Mouse (Mus musculus): Measurements from ENCODE around the gene Pgam2. TPM values are rescaled to one million over a fixed set of nuclear protein-coding genes. Genes with fewer than 3 reads are reported as not detected.
"Not testable (repeated sequence)": the region's sequence is repeated elsewhere in the genome, so short reads cannot be mapped to it uniquely, and the experiment has no call there.

Gene Pgam2
- polyA plus RNA-seq, 1 experiment from 2014 or later: 18.2 TPM

DNA sequence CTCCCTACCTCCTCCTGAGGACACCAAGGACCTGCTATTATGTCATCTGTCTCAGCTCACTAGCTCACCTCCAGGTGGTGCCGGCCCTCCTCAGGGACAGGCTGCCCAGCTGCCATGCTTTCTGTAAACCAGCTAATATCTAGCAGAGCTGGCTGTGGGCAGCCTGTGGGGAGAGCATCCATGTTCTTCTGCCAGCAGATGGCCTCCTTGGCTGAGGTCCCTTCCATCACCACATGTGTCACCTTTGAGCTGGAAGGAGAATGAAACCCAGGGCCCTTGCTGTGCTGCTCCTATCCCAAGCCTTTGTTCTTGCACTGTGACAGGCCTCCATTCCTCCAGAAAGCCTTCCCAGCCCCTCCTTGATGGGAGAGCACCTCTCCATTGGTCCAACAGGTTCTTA is 32.6 kb upstream of the Pgam2 start:
- no peaks in the 10 kb centered on the region for H3K27me3 ChIP-seq
- H3K9me3 ChIP-seq: no peaks in the 10 kb centered on the region
- peaks cover 8% of the 10 kb centered on the region for H3K4me1 ChIP-seq
- H3K4me3 ChIP-seq: no peak overlapping the region
- H3K36me3 ChIP-seq: peaks cover 27% of the 10 kb centered on the region
- 62% methylated on average over 1 of the region's 1 CpGs for WGBS
- no peak for ATAC-seq (ENCODE audit: insufficient number of reproducible peaks, insufficient read depth, low FRiP score, low TSS enrichment)
- no peak overlapping the region for H3K4me2 ChIP-seq (replicated peaks)
- H3K27ac ChIP-seq: no peak overlapping the region
- no peak overlapping the region for H3K9ac ChIP-seq

DNA sequence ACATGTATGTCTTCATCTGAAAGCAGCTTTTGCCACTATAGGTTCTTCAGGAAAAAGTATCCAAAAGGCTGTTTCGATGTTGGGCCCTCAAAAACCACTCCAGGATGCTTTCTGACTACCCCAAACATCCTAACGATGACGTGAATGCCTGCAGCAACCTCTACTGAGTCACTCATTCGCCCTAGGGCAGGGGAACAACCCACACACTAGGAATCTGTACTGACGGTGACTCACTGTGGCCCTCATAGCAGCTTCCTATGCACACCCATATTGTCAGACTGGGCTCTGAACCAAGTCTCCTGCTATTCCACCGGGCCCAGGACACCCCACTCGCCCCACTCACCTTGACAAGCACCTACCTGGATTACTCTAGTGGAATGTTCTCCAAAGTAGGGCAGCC is 31.5 kb upstream of the Pgam2 start:
- H3K4me1 ChIP-seq: peaks cover 8% of the 10 kb centered on the region
- no peaks in the 10 kb centered on the region for H3K9me3 ChIP-seq
- no peak for ATAC-seq (ENCODE audit: insufficient number of reproducible peaks, insufficient read depth, low FRiP score, low TSS enrichment)
- H3K27ac ChIP-seq: no peak overlapping the region
- peaks cover 31% of the 10 kb centered on the region for H3K36me3 ChIP-seq
- no peak overlapping the region for H3K4me2 ChIP-seq (replicated peaks)
- H3K9ac ChIP-seq: no peak overlapping the region
- H3K4me3 ChIP-seq: no peak overlapping the region
- WGBS: 85% methylated on average over 7 of the region's 7 CpGs
- no peaks in the 10 kb centered on the region for H3K27me3 ChIP-seq

GRCm38 (mm10) chr11:5834506-5834905 is 31.0 kb upstream of the Pgam2 start:
- Histone ChIP-seq H3K4me1 (peaks cover 8% of the 10 kb centered on the region), H3K27ac (no peak overlapping the region), H3K27me3 (no peaks in the 10 kb centered on the region), H3K9me3 (no peaks in the 10 kb centered on the region), H3K9ac (no peak overlapping the region), H3K36me3 (peaks cover 36% of the 10 kb centered on the region), H3K4me2 (replicated peaks) (no peak overlapping the region), H3K4me3 (no peak overlapping the region)
- ATAC-seq (ENCODE audit: insufficient number of reproducible peaks, insufficient read depth, low FRiP score, low TSS enrichment): no peak
- 70% methylated on average over 9 of the region's 9 CpGs for WGBS

DNA sequence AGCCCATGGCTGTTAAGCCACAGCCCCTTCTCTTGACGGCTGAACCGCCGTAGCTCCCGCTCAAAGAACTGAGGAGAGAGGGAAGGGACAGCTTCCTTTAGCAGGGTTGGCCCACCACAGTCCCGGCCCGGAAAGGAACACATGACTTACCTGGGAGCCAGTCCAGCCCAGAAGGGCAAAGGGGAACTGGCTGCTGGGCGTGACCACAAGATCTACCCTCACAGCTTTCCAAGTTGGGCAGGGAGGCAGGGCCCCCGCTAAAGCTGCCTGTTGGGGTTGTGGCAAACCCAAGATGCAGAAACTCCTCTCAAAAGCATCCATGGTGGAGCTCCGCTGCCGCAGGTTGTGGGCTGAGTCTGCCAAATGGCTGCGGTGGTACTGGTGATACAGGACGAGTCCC is 25.8 kb upstream of the Pgam2 start:
- Histone ChIP-seq H3K27me3 (no peaks in the 10 kb centered on the region), H3K9ac (no peak overlapping the region), H3K36me3 (peaks cover 46% of the 10 kb centered on the region), H3K27ac (no peak overlapping the region), H3K4me3 (no peak overlapping the region), H3K4me2 (replicated peaks) (no peak overlapping the region), H3K9me3 (no peaks in the 10 kb centered on the region), H3K4me1 (no peaks in the 10 kb centered on the region)
- no peak for ATAC-seq (ENCODE audit: insufficient number of reproducible peaks, insufficient read depth, low FRiP score, low TSS enrichment)
- 89% methylated on average over 12 of the region's 12 CpGs for WGBS

DNA sequence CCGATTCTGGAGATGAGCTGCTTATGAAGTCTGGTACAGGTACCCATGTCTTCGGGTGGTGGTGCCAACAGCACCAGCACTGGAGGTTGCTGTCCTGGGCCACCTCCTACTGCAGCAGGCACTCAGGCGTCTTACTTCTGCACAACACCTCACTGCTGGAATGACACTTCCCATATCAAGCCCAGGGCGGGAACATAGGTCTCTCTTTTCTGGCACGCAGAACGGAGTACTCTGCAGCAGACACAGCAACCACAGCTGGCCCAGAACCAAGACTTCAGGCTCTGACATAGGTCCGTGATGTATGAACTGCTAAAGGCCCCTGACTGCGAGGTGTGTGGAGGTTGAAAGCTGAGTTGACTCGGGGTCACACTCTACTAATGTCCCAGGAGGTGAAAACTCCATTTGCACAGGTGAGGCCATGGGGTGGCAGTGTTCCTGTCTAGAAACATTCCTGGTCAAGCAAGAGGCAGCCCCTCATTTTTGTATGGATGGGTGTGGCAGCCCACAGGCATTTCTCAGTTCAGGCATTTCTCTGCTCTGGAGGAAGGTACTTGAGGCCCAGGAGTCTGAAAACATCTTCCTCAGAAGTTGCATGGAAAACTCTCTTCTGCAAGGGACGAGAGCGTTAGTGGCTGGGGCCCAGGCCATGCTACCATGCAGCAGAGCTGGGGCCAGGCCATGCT is 25.1 kb upstream of the Pgam2 start:
- H3K36me3 ChIP-seq: peaks cover 40% of the 10 kb centered on the region
- ATAC-seq (ENCODE audit: insufficient number of reproducible peaks, insufficient read depth, low FRiP score, low TSS enrichment): no peak
- WGBS: 91% methylated on average over 11 of the region's 11 CpGs

GRCm38 (mm10) chr11:5827931-5828330 is 24.4 kb upstream of the Pgam2 start:
- H3K4me1 ChIP-seq: no peaks in the 10 kb centered on the region
- H3K27ac ChIP-seq: no peak overlapping the region
- 85% methylated on average over 5 of the region's 5 CpGs for WGBS
- no peak for ATAC-seq (ENCODE audit: insufficient number of reproducible peaks, insufficient read depth, low FRiP score, low TSS enrichment)
- peaks cover 37% of the 10 kb centered on the region for H3K36me3 ChIP-seq
- H3K9me3 ChIP-seq: no peaks in the 10 kb centered on the region
- no peak overlapping the region for H3K4me3 ChIP-seq
- H3K4me2 ChIP-seq (replicated peaks): no peak overlapping the region
- H3K9ac ChIP-seq: no peak overlapping the region
- no peaks in the 10 kb centered on the region for H3K27me3 ChIP-seq

More for the DNA sequence above, 25.1 kb upstream of the Pgam2 start:
- Histone ChIP-seq H3K4me3 (no peak overlapping the region), H3K4me2 (replicated peaks) (no peak overlapping the region), H3K4me1 (no peaks in the 10 kb centered on the region), H3K9me3 (no peaks in the 10 kb centered on the region), H3K27me3 (no peaks in the 10 kb centered on the region), H3K27ac (no peak overlapping the region), H3K9ac (no peak overlapping the region)

GRCm38 (mm10) chr11:5825432-5825831 is 21.9 kb upstream of the Pgam2 start:
- no peaks in the 10 kb centered on the region for H3K9me3 ChIP-seq

GRCm38 (mm10) chr11:5819223-5819622 is 15.7 kb upstream of the Pgam2 start:
- H3K4me3 ChIP-seq: no peak overlapping the region
- WGBS: 67% methylated on average over 2 of the region's 2 CpGs
- H3K27me3 ChIP-seq: no peaks in the 10 kb centered on the region
- H3K27ac ChIP-seq: no peak overlapping the region
- no peaks in the 10 kb centered on the region for H3K36me3 ChIP-seq
- ATAC-seq (ENCODE audit: insufficient number of reproducible peaks, insufficient read depth, low FRiP score, low TSS enrichment): no peak
- no peaks in the 10 kb centered on the region for H3K9me3 ChIP-seq
- no peak overlapping the region for H3K4me2 ChIP-seq (replicated peaks)
- H3K4me1 ChIP-seq: no peaks in the 10 kb centered on the region
- H3K9ac ChIP-seq: no peak overlapping the region

More at GRCm38 (mm10) chr11:5825432-5825831, 21.9 kb upstream of the Pgam2 start:
- Histone ChIP-seq H3K27me3 (no peaks in the 10 kb centered on the region), H3K9ac (no peak overlapping the region), H3K4me3 (no peak overlapping the region), H3K27ac (no peak overlapping the region), H3K36me3 (peaks cover 24% of the 10 kb centered on the region), H3K4me1 (no peaks in the 10 kb centered on the region), H3K4me2 (replicated peaks) (no peak overlapping the region)
- no peak for ATAC-seq (ENCODE audit: insufficient number of reproducible peaks, insufficient read depth, low FRiP score, low TSS enrichment)

- Histone ChIP-seq H3K9ac (no peak overlapping the region), H3K9me3 (no peaks in the 10 kb centered on the region), H3K27me3 (no peaks in the 10 kb centered on the region), H3K4me3 (no peak overlapping the region), H3K4me2 (replicated peaks) (no peak overlapping the region), H3K27ac (no peak overlapping the region), H3K4me1 (no peaks in the 10 kb centered on the region), H3K36me3 (no peaks in the 10 kb centered on the region)
- ATAC-seq (ENCODE audit: insufficient number of reproducible peaks, insufficient read depth, low FRiP score, low TSS enrichment): no peak
- 81% methylated on average over 10 of the region's 10 CpGs for WGBS
Observed at GRCm38 (mm10) chr11:5813381-5813780, 9.8 kb upstream of the Pgam2 start.

DNA sequence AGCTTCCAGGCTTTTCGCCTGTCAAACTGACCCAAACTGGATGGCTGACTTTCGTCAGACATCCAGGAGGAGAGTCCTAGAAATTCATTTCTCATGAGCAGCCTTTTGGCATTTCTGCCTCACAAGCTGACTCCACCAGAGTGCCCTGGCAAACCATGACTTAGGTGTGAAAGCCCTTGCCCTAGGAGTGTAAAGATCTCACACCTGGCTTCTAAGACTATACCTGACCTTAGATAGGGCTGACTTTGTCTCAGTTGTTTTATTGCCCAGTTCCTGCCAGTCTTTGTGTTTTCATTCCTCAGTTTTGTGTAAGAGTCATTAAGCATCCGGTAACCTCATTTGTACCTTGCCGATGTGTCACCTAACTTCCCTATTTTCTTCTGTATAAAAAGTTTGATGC is 6.0 kb upstream of the Pgam2 start:
- not testable (repeated sequence) for H3K36me3 ChIP-seq; ATAC-seq (ENCODE audit: insufficient number of reproducible peaks, insufficient read depth, low FRiP score, low TSS enrichment); H3K4me1 ChIP-seq; H3K4me3 ChIP-seq; H3K27ac ChIP-seq; H3K27me3 ChIP-seq; H3K4me2 ChIP-seq (replicated peaks); H3K9ac ChIP-seq; H3K9me3 ChIP-seq
- 89% methylated on average over 4 of the region's 4 CpGs for WGBS

- ATAC-seq (ENCODE audit: insufficient number of reproducible peaks, insufficient read depth, low FRiP score, low TSS enrichment): no peak
- H3K4me2 ChIP-seq (replicated peaks): no peak overlapping the region
- H3K27me3 ChIP-seq: no peaks in the 10 kb centered on the region
- H3K9ac ChIP-seq: no peak overlapping the region
- no peak overlapping the region for H3K27ac ChIP-seq
- H3K36me3 ChIP-seq: no peaks in the 10 kb centered on the region
- no peaks in the 10 kb centered on the region for H3K9me3 ChIP-seq
- H3K4me1 ChIP-seq: peaks cover 10% of the 10 kb centered on the region
- 83% methylated on average over 9 of the region's 9 CpGs for WGBS
- no peak overlapping the region for H3K4me3 ChIP-seq
Observed at GRCm38 (mm10) chr11:5807956-5808355, 4.4 kb upstream of the Pgam2 start.

GRCm38 (mm10) chr11:5805711-5806110 is 2.2 kb upstream of the Pgam2 start:
- peaks cover 8% of the 10 kb centered on the region for H3K36me3 ChIP-seq
- ATAC-seq (ENCODE audit: insufficient number of reproducible peaks, insufficient read depth, low FRiP score, low TSS enrichment): no peak
- WGBS: 79% methylated on average over 3 of the region's 3 CpGs

More at GRCm38 (mm10) chr11:5805711-5806110, 2.2 kb upstream of the Pgam2 start:
- H3K9me3 ChIP-seq: no peaks in the 10 kb centered on the region
- H3K9ac ChIP-seq: no peak overlapping the region
- no peak overlapping the region for H3K4me2 ChIP-seq (replicated peaks)
- H3K4me3 ChIP-seq: no peak overlapping the region
- H3K4me1 ChIP-seq: peaks cover 18% of the 10 kb centered on the region
- no peak overlapping the region for H3K27ac ChIP-seq
- no peaks in the 10 kb centered on the region for H3K27me3 ChIP-seq
